In genomic region chr16:43698735-43699649, GRCm38 (mm10) we compare ENCODE assay signal across 11 mouse cellular contexts. TPM values are rescaled to one million over a fixed set of nuclear protein-coding genes. Genes with fewer than 3 reads are reported as not detected.
DNase-seq lines count a peak whose midpoint lies in the region; ATAC-seq lines count a peak whose summit lies in the region.
"Had no signal": no experiment of that assay in that cellular context is flagged by ENCODE, and none has a peak within 500 bp of the region (broad histone marks: within the 10 kb centered on the region; RNA-seq: fewer than 3 reads in every experiment).

No protein-coding gene starts in this region.

- WGBS in forebrain, embryonic 12.5 days = 87% methylated on average over 14 of the region's 14 CpGs

- no peaks in the 10 kb centered on the region for H3K4me1 ChIP-seq in forebrain, embryonic 12.5 days

- intact Hi-C loops in heart, postnatal 14 days (cut with DNase I) = no loop called here

- H3K4me3 ChIP-seq in forebrain, embryonic 12.5 days (replicated peaks) = no peak overlapping the region

- DNase-seq in 3134 (ENCODE audit: extremely low read depth, insufficient read length, low spot score) = peak; percentile 92
- DNase-seq in ovary, postnatal 14 days (ENCODE audit: low spot score) = no peak
- DNase-seq in heart, postnatal 14 days = no peak
- no peak for DNase-seq in cerebellum, adult 11-12 months

- no peaks in the 10 kb centered on the region for H3K36me3 ChIP-seq in forebrain, embryonic 12.5 days (replicated peaks)

- H3K4me2 ChIP-seq in forebrain, embryonic 12.5 days = no peak overlapping the region

- no peaks in the 10 kb centered on the region for H3K9me3 ChIP-seq in forebrain, embryonic 12.5 days

- ATAC-seq in CD4-positive, CD25-positive, alpha-beta regulatory T cell, adult 4 months = peak; percentile 70
- ATAC-seq in granulocyte monocyte progenitor cell, adult 5-6 weeks (replicated peaks; ENCODE audit: poor library complexity, severe bottlenecking) = peak; percentile 100
- peak; percentile 89 for ATAC-seq in monocyte, adult 5-6 weeks (replicated peaks; ENCODE audit: insufficient number of reproducible peaks, low FRiP score, low TSS enrichment, poor library complexity, severe bottlenecking)
- no peak for ATAC-seq in forebrain, embryonic 12.5 days (ENCODE audit: low FRiP score)

- H3K27me3 ChIP-seq in forebrain, embryonic 12.5 days = no peaks in the 10 kb centered on the region

- H3K27ac ChIP-seq in forebrain, embryonic 12.5 days = no peak overlapping the region

- no peak overlapping the region for H3K9ac ChIP-seq in forebrain, embryonic 12.5 days

RNA-seq across cellular contexts. Expression of gene Tigit, which starts 35.0 kb away (rescaled TPM):
- 100 to 1,000 TPM; 309 to 452 TPM for polyA plus RNA-seq in CD4-positive, CD25-positive, alpha-beta regulatory T cell, adult 4 months (2017; shearing (Covaris generic))
- total RNA-seq in granulocyte monocyte progenitor cell, adult 5-6 weeks (2014; fragmentation: Nextera tagmentation) = not detected in 2 replicates
- not detected in 2 replicates for total RNA-seq in granulocyte monocyte progenitor cell, adult 5-6 weeks (2017)
- total RNA-seq in monocyte, adult 5-6 weeks (2017) = 5.7 to 20.8 TPM (median 19.6 TPM) in 3 replicates
- polyA plus RNA-seq in forebrain, embryonic 12.5 days (2016; fragmentation: Nextera tagmentation; extraction: Ambion mirVana) = not detected in 2 replicates
- not detected for total RNA-seq in heart, postnatal 14 days (2021)
- polyA plus RNA-seq: brain, embryonic 14.5 days; kidney, embryonic 16.5 days; limb, embryonic 14.5 days had no signal

RNA-seq across cellular contexts. Expression of gene Drd3, which starts 54.8 kb away (rescaled TPM):
- not detected for polyA plus RNA-seq in CD4-positive, CD25-positive, alpha-beta regulatory T cell, adult 4 months (2017; shearing (Covaris generic))
- not detected in 2 replicates for total RNA-seq in granulocyte monocyte progenitor cell, adult 5-6 weeks (2014; fragmentation: Nextera tagmentation)
- total RNA-seq in granulocyte monocyte progenitor cell, adult 5-6 weeks (2017) = not detected in 2 replicates
- total RNA-seq in monocyte, adult 5-6 weeks (2017) = not detected in 3 replicates
- polyA plus RNA-seq in forebrain, embryonic 12.5 days (2016; fragmentation: Nextera tagmentation; extraction: Ambion mirVana) = 0.13 and 0.27 TPM in 2 replicates
- not detected for total RNA-seq in heart, postnatal 14 days (2021)
- polyA plus RNA-seq: kidney, embryonic 16.5 days; limb, embryonic 14.5 days had no signal
